Mouse (Mus musculus): ENCODE data around the gene Ctnnbip1.

DNA sequence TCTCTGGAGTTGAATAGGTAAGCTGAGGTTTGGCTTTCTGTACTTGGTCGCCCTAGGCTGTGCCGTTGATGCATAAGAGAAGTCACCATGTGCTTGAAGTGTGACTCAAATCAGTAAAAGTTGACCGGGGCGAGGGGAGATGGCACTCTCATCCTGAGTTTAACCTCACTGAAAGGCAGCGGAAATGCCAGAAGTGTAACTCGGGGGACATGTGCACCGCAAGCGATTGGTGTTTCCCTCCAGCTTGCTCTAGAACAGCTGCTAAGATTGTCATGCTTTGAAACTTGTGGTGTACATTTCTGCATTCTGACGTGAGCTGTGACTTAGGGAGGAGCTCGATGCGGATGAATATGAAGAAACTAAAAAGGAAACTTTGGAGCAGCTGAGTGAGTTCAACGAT lies 30.3 kb upstream of the Ctnnbip1 start:
- TF ChIP-seq POLR2A (IDR thresholded peaks at IDR 0.05; ENCODE audit: borderline replicate concordance, extremely low read depth, low read depth, low read length) (no peak), CTCF (IDR thresholded peaks at IDR 0.05; ENCODE audit: insufficient read depth, low read length) (no peak)

Data from lung, adult 2 months (tissue).